Mouse (Mus musculus): ENCODE measurements around the gene Klk15. TPM values are rescaled to one million over a fixed set of nuclear protein-coding genes. Genes with fewer than 3 reads are reported as not detected.
"Not testable (repeated sequence)": the region's sequence is repeated elsewhere in the genome, so short reads cannot be mapped to it uniquely, and the experiment has no call there.

Klk15 gene
- polyA plus RNA-seq, 1 experiment from 2014 or later = not detected

DNA sequence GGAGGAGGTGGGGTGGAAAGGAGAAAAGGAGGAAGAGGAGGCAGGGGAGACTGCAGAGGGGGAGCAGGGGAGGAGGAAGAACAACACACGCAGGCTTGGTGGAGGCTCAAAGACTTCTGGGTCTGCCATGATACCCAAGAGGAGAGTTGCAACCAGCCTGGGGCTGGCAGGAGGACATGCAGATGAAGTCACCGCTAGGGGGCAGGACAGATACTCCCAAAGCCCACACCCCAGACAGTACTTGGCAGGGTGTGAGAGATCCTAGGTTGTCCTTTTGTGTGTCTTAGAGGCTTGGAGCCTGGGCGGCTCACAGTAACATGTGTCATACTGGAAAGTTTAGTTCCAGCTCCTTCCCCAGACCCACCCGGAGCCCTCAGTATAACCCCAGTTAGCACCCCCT, 5.0 kb upstream of the Klk15 start:
- no peak overlapping the region for H3K4me2 ChIP-seq
- H3K4me3 ChIP-seq = no peak overlapping the region
- 35% methylated on average over 4 of the region's 4 CpGs for WGBS
- H3K27me3 ChIP-seq = no peaks in the 10 kb centered on the region
- peak; percentile 27; the same call in 1 of the 2 replicates for ATAC-seq (ENCODE audit: low FRiP score, low read depth)
- H3K36me3 ChIP-seq = no peaks in the 10 kb centered on the region
- no peaks in the 10 kb centered on the region for H3K9me3 ChIP-seq
- H3K9ac ChIP-seq = no peak overlapping the region
- H3K27ac ChIP-seq (replicated peaks) = no peak overlapping the region
- no peaks in the 10 kb centered on the region for H3K4me1 ChIP-seq (replicated peaks)

DNA sequence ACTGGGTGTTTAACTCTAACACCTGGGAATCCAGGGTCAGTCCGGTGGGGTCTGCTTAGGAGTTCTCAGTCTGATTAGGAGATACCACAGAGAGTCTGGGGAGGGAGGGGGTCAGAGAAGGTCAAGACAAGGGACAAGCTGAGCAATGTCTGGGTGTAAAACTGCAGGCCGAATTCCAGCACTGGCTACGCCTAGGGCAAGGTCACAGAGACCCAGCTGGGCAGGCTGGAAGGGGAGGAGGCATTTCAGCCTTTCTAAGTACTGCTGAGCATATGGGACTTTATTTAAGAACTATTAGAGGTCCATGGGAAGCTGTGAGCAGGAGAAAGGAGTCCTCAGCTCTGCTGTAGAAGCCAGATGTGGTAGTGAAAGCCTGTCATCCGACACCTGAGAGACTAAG, 1.2 kb upstream of the Klk15 start:
- 70% methylated on average over 4 of the region's 4 CpGs for WGBS
- H3K4me2 ChIP-seq = no peak overlapping the region

DNA sequence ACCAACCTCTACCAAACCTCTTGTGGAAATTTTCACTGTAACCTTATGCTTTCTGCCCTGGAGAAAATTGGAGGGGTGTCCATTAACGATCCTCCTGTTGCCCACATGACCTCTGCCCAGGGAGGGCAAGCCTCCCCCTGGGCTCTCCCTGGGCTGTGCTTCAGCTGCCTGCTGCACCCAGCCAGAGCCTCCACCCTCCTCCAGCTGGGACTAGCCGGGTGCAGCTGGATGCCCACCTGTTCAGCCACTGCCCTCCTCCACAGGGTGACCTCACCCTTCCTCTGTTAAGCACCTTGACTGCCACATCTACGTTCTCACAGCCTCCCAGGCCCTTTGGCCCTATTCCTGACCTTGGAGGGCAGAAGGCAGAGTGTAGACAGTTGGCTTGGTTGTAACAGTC, 1.2 kb downstream of the Klk15 start:
- 76% methylated on average over 3 of the region's 3 CpGs for WGBS
- H3K4me3 ChIP-seq = no peak overlapping the region
- ATAC-seq (ENCODE audit: low FRiP score, low read depth) = no peak

More for the DNA sequence above, 1.2 kb upstream of the Klk15 start:
- Histone ChIP-seq H3K27me3 (no peaks in the 10 kb centered on the region), H3K36me3 (no peaks in the 10 kb centered on the region), H3K4me1 (replicated peaks) (no peaks in the 10 kb centered on the region), H3K27ac (replicated peaks) (no peak overlapping the region), H3K9me3 (no peaks in the 10 kb centered on the region), H3K9ac (no peak overlapping the region), H3K4me3 (no peak overlapping the region)
- ATAC-seq (ENCODE audit: low FRiP score, low read depth) = no peak

DNA sequence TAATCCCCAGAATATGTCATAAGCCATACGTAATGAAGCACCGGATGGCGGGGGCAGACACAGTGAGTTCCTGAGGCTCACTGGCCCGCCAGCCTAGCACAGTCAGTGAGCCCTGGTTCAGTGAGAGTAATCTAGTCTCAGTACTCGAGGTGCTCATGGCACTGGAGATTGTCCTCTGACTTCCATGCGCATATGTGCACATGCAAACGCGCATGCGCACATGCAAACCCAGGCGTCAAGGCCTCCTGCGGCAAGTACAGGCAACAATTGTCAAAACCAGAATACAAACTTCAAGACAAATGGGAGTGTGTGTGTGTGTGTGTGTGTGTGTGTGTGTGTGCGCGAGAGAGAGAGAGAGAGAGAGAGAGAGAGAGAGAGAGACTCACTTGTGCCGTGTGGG, 3.0 kb downstream of the Klk15 start:
- H3K27ac ChIP-seq (replicated peaks) = no peak overlapping the region
- no peaks in the 10 kb centered on the region for H3K4me1 ChIP-seq (replicated peaks)
- ATAC-seq (ENCODE audit: low FRiP score, low read depth) = no peak
- H3K27me3 ChIP-seq = no peaks in the 10 kb centered on the region
- no peak overlapping the region for H3K4me2 ChIP-seq
- H3K9ac ChIP-seq = no peak overlapping the region
- no peaks in the 10 kb centered on the region for H3K36me3 ChIP-seq
- 88% methylated on average over 14 of the region's 14 CpGs for WGBS
- no peak overlapping the region for H3K4me3 ChIP-seq
- H3K9me3 ChIP-seq = no peaks in the 10 kb centered on the region

More for the DNA sequence above, 1.2 kb downstream of the Klk15 start:
- no peak overlapping the region for H3K27ac ChIP-seq (replicated peaks)
- H3K27me3 ChIP-seq = no peaks in the 10 kb centered on the region
- H3K4me2 ChIP-seq = no peak overlapping the region
- no peaks in the 10 kb centered on the region for H3K9me3 ChIP-seq
- no peaks in the 10 kb centered on the region for H3K4me1 ChIP-seq (replicated peaks)
- H3K36me3 ChIP-seq = no peaks in the 10 kb centered on the region
- H3K9ac ChIP-seq = no peak overlapping the region

DNA sequence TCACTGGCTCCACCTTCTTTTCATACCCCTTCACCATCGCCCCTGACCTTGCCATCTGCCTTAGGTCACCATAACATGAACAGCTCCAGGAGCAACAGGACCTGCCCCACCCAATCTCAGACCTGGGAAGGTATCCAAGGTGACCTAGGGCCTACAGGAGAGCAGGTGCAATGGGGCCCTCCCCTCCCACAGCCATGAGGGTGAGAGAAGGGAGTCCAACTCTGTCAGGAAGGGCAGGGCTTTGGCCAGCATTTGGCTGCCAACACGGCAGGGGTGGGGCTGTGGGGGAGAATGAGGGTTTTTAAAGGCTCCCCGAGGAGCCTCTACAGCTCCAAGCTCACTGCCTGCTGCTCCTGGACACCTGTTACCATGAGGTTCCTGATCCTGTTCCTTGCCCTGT, 8.8 kb downstream of the Klk15 start:
- H3K27me3 ChIP-seq; H3K4me3 ChIP-seq; H3K9ac ChIP-seq; H3K9me3 ChIP-seq; H3K36me3 ChIP-seq; H3K4me1 ChIP-seq (replicated peaks); H3K4me2 ChIP-seq; ATAC-seq (ENCODE audit: low FRiP score, low read depth); H3K27ac ChIP-seq (replicated peaks): not testable (repeated sequence)
- 72% methylated on average over 3 of the region's 3 CpGs for WGBS

DNA sequence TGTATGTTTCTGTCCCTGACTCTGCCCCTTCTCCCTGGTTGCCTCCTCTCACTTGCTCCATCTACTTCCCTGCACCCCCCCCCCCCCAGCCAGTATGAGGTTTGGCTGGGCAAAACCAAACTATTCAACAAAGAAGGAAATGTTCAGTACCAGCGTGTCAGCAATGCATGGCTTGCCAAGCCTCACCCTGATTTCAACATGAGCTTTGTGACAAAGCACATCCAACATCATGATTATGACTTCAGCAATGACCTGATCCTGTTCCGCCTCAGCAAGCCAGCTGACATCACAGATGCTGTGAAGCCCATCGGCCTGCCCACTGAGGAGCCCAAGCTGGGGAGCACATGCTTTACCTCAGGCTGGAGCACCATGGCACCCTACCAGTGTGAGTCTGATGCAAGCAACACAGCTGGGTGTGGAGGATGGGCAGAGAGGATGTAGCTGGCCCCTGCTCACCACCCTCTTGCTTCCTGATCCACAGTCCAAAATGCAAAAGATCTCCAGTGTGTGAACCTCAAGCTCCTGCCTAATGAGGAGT, 11.3 kb downstream of the Klk15 start:
- Histone ChIP-seq H3K27ac (replicated peaks) (no peak overlapping the region), H3K36me3 (no peaks in the 10 kb centered on the region), H3K4me2 (no peak overlapping the region), H3K4me1 (replicated peaks) (no peaks in the 10 kb centered on the region), H3K9ac (no peak overlapping the region), H3K9me3 (no peaks in the 10 kb centered on the region), H3K27me3 (no peaks in the 10 kb centered on the region), H3K4me3 (no peak overlapping the region)
- 95% methylated on average over 3 of the region's 3 CpGs for WGBS
- no peak for ATAC-seq (ENCODE audit: low FRiP score, low read depth)

DNA sequence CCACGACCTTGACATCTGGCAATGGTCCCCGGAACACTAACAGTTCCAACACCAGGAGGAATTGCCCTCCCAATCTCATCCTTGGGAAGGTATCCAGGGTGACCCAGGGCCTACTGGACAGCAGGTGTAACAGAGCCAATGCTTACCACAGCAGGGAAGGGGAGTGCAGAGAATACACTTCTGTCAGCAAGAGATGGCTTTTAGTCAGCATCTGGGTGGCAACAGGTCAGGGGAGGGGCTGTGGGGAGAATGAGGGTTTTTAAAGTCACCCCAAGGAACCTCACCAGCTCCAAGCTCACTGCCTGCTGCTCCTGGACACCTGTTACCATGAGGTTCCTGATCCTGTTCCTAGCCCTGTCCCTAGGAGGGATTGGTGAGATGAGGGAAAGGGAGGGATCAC, 16.8 kb downstream of the Klk15 start, which contains the start of gene Klk1b8:
TSS of gene Klk1b8 (plus strand) at position 301 of the 400 bp plus-strand sequence.
- ATAC-seq (ENCODE audit: low FRiP score, low read depth) = no peak
- no peaks in the 10 kb centered on the region for H3K4me1 ChIP-seq (replicated peaks)
- no peaks in the 10 kb centered on the region for H3K36me3 ChIP-seq
- no peaks in the 10 kb centered on the region for H3K9me3 ChIP-seq
- WGBS = 84% methylated on average over 2 of the region's 2 CpGs
- no peak within 1 kb of the TSS for H3K4me3 ChIP-seq
- no peak within 1 kb of the TSS for H3K9ac ChIP-seq
- H3K27me3 ChIP-seq = no peaks in the 10 kb centered on the region
- H3K4me2 ChIP-seq = no peak within 1 kb of the TSS
- no peak within 1 kb of the TSS for H3K27ac ChIP-seq (replicated peaks)

DNA sequence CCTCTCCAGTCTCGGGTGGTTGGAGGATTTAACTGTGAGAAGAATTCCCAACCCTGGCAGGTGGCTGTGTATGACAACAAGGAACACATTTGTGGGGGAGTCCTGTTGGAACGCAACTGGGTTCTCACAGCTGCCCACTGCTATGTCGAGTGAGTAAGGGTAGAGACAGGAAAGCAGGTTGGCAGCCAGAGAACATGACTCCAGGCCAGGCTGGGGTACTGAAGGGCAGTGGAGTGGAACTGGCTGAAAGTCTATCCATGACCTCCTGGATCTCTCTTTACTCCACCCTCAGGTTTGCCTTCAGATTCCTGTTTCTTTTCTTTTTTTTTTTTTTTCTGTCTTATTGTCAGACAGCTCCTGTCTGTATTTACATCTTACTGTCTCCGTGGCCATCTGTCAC, 19.2 kb downstream of the Klk15 start:
- no peaks in the 10 kb centered on the region for H3K36me3 ChIP-seq
- no peak overlapping the region for H3K27ac ChIP-seq (replicated peaks)
- 62% methylated on average over 4 of the region's 4 CpGs for WGBS
- H3K27me3 ChIP-seq = no peaks in the 10 kb centered on the region
- no peaks in the 10 kb centered on the region for H3K4me1 ChIP-seq (replicated peaks)
- no peak for ATAC-seq (ENCODE audit: low FRiP score, low read depth)
- no peak overlapping the region for H3K4me3 ChIP-seq
- H3K9me3 ChIP-seq = no peaks in the 10 kb centered on the region
- H3K4me2 ChIP-seq = no peak overlapping the region
- no peak overlapping the region for H3K9ac ChIP-seq

DNA sequence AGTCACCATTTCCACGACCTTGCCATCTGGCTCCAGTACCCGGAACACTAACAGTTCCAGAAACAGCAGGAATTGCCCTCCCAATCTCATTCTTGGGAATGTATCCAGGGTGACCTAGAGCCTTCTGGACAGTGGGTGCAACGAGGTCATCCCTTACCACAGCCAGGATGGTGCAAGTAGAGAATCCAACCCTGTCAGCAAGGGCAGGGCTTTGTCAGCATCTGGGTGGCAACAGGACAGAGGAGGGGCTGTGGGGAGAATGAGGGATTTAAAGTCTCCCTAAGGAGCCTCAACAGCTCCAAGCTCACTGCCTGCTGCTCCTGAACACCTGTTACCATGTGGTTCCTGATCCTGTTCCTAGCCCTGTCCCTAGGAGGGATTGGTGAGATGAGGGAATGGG, 32.9 kb downstream of the Klk15 start, which contains the start of gene Klk1b1:
TSS of gene Klk1b1 (plus strand) at position 301 of the 400 bp plus-strand sequence.
- no peak for ATAC-seq (ENCODE audit: low FRiP score, low read depth)
- Histone ChIP-seq H3K27me3 (no peaks in the 10 kb centered on the region), H3K9ac (no peak within 1 kb of the TSS), H3K9me3 (no peaks in the 10 kb centered on the region), H3K27ac (replicated peaks) (no peak within 1 kb of the TSS), H3K4me1 (replicated peaks) (no peaks in the 10 kb centered on the region), H3K4me3 (no peak within 1 kb of the TSS), H3K4me2 (no peak within 1 kb of the TSS), H3K36me3 (no peaks in the 10 kb centered on the region)
- 66% methylated on average over 3 of the region's 3 CpGs for WGBS

DNA sequence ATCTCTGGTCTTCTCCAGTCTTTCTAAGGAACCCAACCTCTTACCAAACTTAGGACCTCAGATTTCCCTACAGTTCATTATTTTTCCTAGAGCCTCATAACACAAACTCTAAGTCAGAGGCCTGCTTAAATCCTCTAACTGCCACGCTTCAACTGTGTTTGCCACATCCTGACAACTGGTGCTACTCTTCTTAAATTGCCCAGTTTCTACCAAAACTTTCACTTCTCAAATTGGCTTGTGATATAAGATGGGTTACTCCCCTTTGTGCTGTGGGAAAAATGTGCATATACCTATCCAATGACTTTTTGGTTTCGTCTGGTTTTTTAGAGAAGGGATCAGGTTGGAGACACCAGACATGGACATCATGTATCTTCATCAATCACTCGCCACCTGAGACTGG, 33.5 kb downstream of the Klk15 start:
- no peak overlapping the region for H3K4me2 ChIP-seq
- H3K4me1 ChIP-seq (replicated peaks) = no peaks in the 10 kb centered on the region
- no peak for ATAC-seq (ENCODE audit: low FRiP score, low read depth)
- H3K9me3 ChIP-seq = no peaks in the 10 kb centered on the region
- no peaks in the 10 kb centered on the region for H3K36me3 ChIP-seq
- H3K9ac ChIP-seq = no peak overlapping the region
- no peak overlapping the region for H3K4me3 ChIP-seq
- whole genome bisulfite sequencing = 80% methylated on average over 3 of the region's 3 CpGs
- H3K27ac ChIP-seq (replicated peaks) = no peak overlapping the region
- no peaks in the 10 kb centered on the region for H3K27me3 ChIP-seq

DNA sequence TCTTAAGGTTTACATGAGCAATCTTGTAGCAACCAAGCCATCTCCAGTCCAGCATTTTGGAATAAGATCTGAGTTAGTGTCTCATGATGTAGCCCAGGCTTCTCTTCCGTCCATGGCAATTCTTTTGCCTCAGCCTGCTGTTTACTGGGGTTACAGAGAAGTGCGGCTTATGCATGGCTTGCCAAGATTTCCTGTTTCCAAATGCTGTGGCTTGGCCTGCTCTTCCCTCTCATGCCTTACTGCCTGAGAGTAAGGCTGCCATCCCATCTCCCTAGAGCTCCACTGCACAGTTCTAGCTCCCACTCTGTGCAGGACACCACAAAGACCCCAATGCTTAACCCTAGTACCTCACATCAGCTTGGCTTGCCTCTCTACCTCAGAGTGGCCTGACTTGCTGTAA, 34.1 kb downstream of the Klk15 start:
- H3K27ac ChIP-seq (replicated peaks) = no peak overlapping the region
- H3K9ac ChIP-seq = no peak overlapping the region
- ATAC-seq (ENCODE audit: low FRiP score, low read depth) = no peak
- no peaks in the 10 kb centered on the region for H3K4me1 ChIP-seq (replicated peaks)
- H3K4me2 ChIP-seq = no peak overlapping the region
- no peak overlapping the region for H3K4me3 ChIP-seq
- H3K27me3 ChIP-seq = no peaks in the 10 kb centered on the region
- no peaks in the 10 kb centered on the region for H3K36me3 ChIP-seq
- WGBS = 84% methylated on average over 2 of the region's 2 CpGs
- H3K9me3 ChIP-seq = no peaks in the 10 kb centered on the region

DNA sequence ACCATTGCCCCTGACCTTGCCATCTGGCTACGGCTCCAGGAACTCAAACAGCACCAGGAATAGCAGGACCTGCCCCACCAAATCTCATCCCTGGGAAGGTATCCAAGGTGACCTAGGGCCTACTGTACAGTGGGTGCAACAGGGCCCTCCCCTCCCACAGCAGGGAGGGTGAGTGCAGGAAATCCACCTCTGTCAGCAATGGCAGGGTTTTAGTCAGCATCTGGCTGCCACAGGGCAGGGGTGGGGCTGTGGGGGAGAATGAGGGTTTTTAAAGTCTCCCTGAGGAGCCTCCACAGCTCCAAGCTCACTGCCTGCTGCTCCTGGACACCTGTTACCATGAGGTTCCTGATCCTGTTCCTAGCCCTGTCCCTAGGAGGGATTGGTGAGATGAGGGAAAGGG, 42.2 kb downstream of the Klk15 start, which contains the start of gene Klk1b9:
TSS of gene Klk1b9 (plus strand) at position 301 of the 400 bp plus-strand sequence.
- not testable (repeated sequence) for H3K36me3 ChIP-seq; H3K4me1 ChIP-seq (replicated peaks); H3K27ac ChIP-seq (replicated peaks); H3K4me3 ChIP-seq; H3K9ac ChIP-seq; ATAC-seq (ENCODE audit: low FRiP score, low read depth); H3K4me2 ChIP-seq; H3K27me3 ChIP-seq; H3K9me3 ChIP-seq
- WGBS = 84% methylated on average over 1 of the region's 1 CpGs

DNA sequence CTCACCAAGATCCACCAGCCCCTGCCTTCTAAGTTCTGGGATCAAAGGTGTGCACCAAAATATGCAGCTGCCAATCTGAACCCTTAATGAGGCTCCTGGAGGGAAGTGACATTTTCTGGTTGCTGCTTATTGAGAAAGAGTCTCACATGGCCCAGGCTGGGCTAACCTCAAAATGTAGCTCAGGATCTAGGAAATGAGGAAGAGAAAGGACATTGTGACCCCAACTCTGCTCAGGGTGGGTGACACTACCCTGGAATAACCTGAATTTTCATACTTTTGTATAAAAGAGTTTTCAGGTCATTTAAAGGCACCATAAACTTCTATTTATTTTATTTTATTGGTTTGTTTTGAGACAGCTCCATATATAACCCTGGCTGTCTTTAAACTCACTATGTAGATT, 52.1 kb downstream of the Klk15 start:
- Histone ChIP-seq H3K4me1 (replicated peaks) (no peaks in the 10 kb centered on the region), H3K36me3 (no peaks in the 10 kb centered on the region), H3K9me3 (no peaks in the 10 kb centered on the region), H3K9ac (no peak overlapping the region), H3K27me3 (no peaks in the 10 kb centered on the region), H3K4me2 (no peak overlapping the region), H3K4me3 (no peak overlapping the region), H3K27ac (replicated peaks) (no peak overlapping the region)
- ATAC-seq (ENCODE audit: low FRiP score, low read depth) = no peak
